In the genomic region with DNA sequence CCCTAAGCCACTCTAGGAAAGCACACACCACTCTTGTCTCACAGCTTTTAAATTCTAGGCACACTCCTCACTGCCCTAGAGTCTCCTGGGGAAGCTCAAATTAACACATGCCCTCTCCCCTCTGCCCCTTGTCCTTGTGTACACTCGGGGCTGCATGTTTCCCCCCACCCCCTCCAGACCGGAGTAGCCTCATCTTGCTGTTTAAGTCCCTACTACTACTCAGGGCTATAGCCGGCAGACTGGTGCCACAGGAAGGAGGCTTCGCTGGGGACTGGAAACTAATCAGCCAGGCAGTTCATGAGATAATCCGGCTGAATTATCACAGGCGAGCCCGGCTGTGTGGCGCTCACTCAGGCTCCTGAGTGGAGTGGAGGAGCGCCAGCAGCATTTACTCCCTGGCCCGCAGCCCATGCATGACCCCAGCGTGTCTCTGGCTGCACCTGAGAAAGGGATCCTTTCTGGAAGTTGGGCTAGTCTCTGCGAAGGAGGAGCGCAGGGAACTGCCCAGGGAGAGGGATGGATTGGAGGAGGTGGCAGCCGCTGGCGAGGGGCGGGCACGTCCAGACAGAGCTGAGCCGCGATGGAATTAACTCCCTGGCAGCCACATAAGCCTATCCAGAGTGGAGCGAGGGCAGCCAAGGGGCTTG, we compare ENCODE assay signal across 8 mouse cellular contexts. TPM values are rescaled to one million over a fixed set of nuclear protein-coding genes. Genes with fewer than 3 reads are reported as not detected.
DNase-seq lines count a peak whose midpoint lies in the region; ATAC-seq lines count a peak whose summit lies in the region.
"Had no signal": no experiment of that assay in that cellular context is flagged by ENCODE, and none has a peak within 500 bp of the region (broad histone marks: within the 10 kb centered on the region; RNA-seq: fewer than 3 reads in every experiment).

Gene Ano2, plus strand, starts transcription at position 363 of the 647 bp plus-strand sequence.

- peak; percentile 65 for DNase-seq in left cerebral cortex, postnatal 4 days
- DNase-seq in left cerebral cortex, postnatal 14 days (ENCODE audit: low spot score in 2 of 2) = no peak
- DNase-seq in cerebellum, postnatal 36 days = peak; percentile 53 to 62
- peak; percentile 49 for DNase-seq in forebrain, embryonic 14.5 days (ENCODE audit: low spot score)
- peak; percentile 18 for DNase-seq in mesoderm, embryonic 11.5 days (ENCODE audit: low read depth, low spot score)
- no peak for DNase-seq in thymus, adult 18-20 months
- DNase-seq in gastrocnemius, adult 18-20 months (ENCODE audit: low spot score) = no peak

- no peak within 1 kb of the TSS for H3K27ac ChIP-seq in forebrain, embryonic 14.5 days (ENCODE audit: low read depth, low read length)

- H3K9me3 ChIP-seq in forebrain, embryonic 14.5 days (replicated peaks; ENCODE audit: control insufficient read depth, low read length) = no peaks in the 10 kb centered on the region

- H3K9ac ChIP-seq in forebrain, embryonic 14.5 days (ENCODE audit: low read length) = no peak within 1 kb of the TSS

- peak; percentile 62; the same call in 1 of the 2 replicates for ATAC-seq in forebrain, embryonic 14.5 days

- H3K27me3 ChIP-seq in forebrain, embryonic 14.5 days (replicated peaks; ENCODE audit: control insufficient read depth, insufficient read depth, low read length) = no peaks in the 10 kb centered on the region

- H3K4me3 ChIP-seq in forebrain, embryonic 14.5 days (ENCODE audit: low read depth, low read length) = peak within 1 kb of the TSS; percentile 22

- H3K4me1 ChIP-seq in forebrain, embryonic 14.5 days (ENCODE audit: control insufficient read depth, insufficient read depth, low read length) = peaks cover 9% of the 10 kb centered on the region

- H3K4me2 ChIP-seq in forebrain, embryonic 14.5 days (ENCODE audit: low read length) = peak within 1 kb of the TSS; percentile 57

- H3K36me3 ChIP-seq in forebrain, embryonic 14.5 days (ENCODE audit: control insufficient read depth, insufficient read depth, low read length) = no peaks in the 10 kb centered on the region

- intact Hi-C loops in left cerebral cortex, postnatal 4 days (cut with DNase I) = no loop called here
- intact Hi-C loops in left cerebral cortex, postnatal 14 days (cut with DNase I) = no loop called here

- WGBS in forebrain, embryonic 14.5 days = 3% methylated on average over 20 of the region's 20 CpGs

RNA-seq across cellular contexts. Expression of gene Ano2, which starts in this region (rescaled TPM):
- under 1 TPM; 0.83 to 0.86 TPM for total RNA-seq in left cerebral cortex, postnatal 4 days (2021)
- 1 to 10 TPM in 1 of 2 experiments, under 1 TPM in 1; 0.92 to 3.5 TPM for total RNA-seq in left cerebral cortex, postnatal 14 days (2021)
- polyA plus RNA-seq in forebrain, embryonic 14.5 days (2014; fragmentation: Nextera tagmentation; extraction: Ambion mirVana) = 0.07 and 0.10 TPM in 2 replicates
- total RNA-seq in gastrocnemius, adult 18-20 months (2021) = not detected
- polyA plus RNA-seq: spleen, adult 2 months had no signal

Comparison
In these comparisons a context has a peak if more than half of its experiments do, and no peak if none do; other contexts are left out.
1. Peak in DNase-seq in left cerebral cortex, postnatal 4 days; RNA of the gene not detected or under 1 TPM.
2. Peak in DNase-seq, ATAC-seq, H3K4me3 ChIP-seq and H3K4me2 ChIP-seq in forebrain, embryonic 14.5 days; RNA of the gene not detected or under 1 TPM.
3. DNase-seq: peak in cerebellum, postnatal 36 days (2 of 2) and mesoderm, embryonic 11.5 days (single experiment); none in left cerebral cortex, postnatal 14 days (0 of 2), thymus, adult 18-20 months (0 of 2) and gastrocnemius, adult 18-20 months (single experiment).